Mouse (Mus musculus): ENCODE data around the gene Padi1.

Padi1 gene

DNA sequence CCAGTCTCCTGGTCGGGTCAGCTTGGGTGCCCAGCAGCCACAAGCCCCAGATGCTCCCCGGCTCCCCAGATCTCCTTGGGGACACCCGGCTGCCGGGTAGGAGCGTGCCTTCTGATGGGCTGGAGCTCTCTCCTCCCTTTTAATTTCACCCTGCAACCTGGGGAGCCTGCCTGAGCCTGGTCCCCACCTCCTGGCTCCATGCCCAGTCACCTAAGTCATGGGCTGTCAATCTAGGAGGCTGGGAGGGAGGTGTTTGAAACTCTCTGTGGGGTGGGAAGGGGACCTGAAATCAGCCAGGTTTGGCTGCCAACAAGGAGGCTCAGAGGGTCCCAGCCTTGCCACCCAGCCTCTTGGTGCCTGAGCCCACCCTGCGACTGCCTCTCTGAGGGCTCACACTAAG is at the start of gene Padi1:
Gene Padi1, minus strand, starts transcription at position 113 of the 400 bp plus-strand sequence.
- no peak for DNase-seq

DNA sequence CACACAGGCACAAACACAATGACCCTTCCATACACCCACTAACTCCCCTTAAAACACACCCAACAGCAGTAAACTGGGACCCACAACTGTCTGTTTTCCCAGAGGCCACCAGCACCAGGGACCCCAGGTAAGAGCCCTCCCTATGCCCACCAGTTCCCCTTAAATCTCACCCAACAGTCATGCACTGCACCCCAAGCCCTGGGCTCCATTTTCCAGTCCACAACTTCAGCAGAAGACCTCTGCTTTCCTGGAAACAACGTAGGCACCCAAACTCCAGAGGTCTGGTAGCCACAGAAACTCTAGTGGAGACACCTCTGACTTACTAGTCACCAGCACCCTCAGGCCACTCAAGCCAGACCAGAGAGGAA is 46.6 kb upstream of the Padi1 start:
- DNase-seq = no peak

DNA sequence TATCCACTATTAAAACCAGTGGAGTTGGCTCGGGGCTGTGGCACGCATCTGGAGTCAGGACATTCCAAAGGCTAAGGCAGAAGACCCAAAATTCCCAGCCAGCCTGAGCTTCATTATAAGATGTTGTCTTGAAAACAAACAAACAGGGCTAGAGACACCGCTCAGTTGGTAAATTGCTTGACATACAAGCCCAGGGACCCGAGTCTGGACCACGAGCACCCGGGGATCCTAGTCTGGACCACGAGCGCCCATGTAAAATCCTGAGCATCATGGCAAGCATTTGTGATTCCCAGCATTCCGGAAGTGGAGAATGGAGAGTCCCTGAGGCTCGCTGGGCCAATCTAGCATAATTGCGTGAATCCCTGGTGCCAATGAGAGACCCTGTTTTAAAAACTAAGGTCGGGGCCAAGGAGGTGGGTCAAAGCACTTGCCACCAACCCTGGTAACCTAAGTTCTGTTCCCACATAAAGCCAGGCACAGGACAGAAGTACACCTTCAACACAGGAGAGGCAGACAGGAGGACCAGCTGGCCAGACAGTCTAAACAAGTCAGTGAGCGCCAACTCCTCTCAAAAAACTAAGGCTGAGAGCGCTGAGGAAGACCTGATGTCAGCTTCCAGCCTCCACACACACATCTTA is 46.1 kb upstream of the Padi1 start:
- no peak for DNase-seq

DNA sequence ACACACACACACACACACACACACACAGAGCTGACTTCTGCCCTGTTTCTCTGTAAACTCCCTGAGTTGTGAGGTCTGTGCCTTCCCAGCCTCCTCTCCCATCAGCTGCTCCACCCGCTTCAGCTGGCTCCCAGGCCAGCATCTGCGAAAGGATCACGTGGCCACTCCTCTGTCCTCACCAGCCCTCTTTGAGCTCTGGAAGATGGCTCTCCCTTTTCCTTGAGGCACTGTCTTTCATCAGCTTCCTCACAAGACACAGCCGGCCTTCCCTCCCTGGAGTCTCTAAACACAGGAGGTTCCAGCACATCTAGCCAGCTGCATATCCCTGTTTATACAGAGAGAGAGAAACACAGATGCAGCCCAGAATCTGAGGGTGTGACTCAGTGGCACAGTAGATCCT is 38.3 kb upstream of the Padi1 start:
- DNase-seq = peak in 1 of 2 experiments; percentile 0

DNA sequence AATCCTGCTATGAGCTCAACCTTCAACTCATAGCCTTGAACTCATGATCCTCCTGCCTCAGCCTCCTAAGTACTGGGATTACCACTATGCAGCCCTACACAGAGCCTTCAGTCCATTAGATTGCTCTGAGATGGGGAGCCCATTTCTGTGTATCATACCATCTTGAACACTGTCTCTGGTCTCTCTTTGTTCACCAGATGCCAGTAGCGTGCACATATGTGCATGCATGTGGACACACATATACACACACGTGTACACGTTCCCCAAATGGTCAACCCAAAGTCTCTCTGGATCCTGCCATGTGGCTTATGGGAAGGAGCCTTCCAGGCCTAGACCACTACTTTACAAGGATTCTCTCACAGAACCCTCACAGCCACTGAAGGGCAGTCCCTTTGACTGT is 37.4 kb upstream of the Padi1 start:
- no peak for DNase-seq

DNA sequence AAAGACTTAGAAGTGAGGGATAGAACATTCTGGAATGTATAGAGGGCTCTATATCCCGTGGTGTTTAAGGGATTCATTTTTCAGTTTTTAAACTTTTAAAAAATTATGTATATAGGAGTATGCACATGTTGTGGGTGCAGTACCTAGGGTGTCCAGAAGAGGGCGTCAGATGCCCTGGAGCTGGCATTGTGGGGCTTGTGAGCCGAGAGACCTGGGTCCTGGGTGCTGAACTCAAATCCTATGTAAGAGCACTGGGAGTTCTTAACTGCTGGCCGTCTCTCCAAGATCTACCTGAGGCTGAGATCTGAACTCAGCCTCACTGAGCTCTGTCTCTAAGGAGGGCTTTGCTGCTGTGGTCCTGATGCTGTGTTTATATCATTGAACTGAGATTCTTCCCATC is 36.8 kb upstream of the Padi1 start:
- DNase-seq = peak; percentile 12 to 29

DNA sequence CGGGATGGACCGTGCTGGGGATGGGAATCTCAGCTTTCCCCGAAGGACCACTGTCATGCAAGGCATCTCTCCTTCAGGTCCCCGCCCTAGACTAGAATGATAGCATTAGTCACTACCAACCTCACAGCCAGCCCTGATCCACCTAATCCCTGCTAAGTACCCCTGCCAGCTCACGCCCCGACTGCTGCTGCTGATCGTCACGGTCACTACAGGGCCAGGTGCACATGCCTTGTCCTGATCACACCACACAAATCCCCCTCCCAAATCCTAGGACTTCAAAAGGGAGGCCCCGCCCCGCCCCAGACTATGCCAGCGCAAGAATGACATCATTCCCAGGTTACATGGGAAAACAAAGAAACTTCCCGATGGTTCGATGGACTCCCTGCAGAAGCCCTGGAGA is 36.2 kb upstream of the Padi1 start:
- peak in 1 of 2 experiments; percentile 0 for DNase-seq

DNA sequence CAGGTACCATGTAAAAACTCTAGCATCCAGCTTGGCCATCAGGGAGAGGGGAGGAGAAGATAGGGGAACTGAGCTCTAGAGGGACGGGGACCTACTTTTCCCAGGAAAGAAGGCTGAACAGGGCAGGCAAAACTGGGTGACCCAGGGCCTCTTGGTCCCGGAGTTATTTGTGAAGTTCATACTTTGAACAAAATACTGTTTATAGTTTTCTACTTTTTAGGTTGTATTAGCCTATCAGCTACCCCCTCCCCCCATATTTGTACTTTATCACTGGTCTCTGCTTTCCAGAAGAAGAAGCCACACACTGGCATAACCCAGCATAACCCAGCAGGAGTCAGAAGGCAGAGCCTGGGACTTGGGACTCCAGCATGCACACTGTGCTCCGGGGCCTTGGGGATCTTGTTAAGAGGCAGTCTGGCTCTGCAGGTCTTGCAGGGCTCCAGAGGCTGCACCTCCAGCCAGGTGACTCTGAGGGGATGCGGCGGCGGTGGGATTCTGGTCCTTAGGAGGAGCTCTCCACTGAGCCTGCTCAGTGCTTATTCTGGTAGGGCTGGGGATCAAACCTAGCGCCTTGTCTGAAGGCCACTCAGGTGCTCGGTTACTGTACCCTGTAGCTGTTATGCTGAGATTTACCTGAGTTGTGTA is 35.6 kb upstream of the Padi1 start:
- peak in 1 of 2 experiments; percentile 0 for DNase-seq

DNA sequence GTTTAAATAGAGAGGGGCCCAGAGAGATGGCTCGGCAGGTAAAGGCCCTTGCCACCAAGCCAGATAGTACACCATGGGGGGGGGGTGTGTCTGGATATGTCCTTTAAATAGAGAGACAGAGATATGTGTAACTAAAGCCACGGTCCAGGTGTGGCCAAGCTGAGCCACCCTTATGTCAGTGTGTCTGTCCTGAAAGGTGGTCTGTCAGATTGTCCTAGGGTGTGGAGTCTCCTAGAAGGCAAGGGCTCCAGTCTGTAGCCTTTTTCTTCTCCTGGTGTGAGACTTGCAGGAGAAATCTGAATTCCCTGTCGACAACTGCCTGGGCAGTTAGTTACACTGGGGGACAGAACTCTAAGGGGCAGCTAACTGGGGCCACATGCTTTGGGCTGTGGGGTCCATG is 34.6 kb upstream of the Padi1 start:
- DNase-seq = peak in 1 of 2 experiments; percentile 0

DNA sequence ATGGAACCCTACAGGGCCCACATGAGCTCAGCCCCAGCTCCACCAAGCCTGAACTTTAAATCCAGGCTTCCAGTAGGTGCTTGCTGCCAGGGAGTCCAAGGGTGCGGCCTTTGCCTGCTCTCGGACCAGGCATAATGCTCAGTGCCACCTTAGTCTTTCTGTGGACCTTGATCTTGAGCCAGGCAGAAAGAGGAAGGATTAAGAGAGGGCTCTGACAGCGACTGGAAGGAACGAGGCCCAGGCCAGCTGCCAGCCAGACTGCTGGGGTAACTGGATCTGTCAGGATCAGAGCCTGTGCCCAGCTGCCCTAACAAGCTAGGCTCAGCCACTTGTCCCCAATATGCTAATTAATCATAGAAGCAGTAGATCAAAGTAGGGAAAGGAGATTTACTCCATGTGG is 34.2 kb upstream of the Padi1 start:
- DNase-seq = no peak

DNA sequence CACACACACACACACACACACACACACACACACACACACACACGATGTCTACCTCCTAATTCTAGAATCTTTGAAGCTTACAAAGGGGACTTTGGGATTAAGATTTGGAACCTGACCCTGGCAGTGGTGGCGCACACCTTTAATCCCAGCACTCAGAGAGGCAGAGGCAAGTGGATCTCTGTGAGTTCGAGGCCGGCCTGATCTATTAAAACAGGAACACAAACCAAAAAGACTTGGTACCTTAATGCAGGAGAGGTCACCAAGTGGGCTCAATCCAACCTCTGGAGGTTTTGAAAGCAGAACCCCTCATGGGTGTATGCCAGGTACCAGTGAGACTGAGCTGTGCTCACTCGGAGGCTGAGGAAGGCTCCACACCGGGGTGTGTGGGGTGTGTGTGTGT is 33.5 kb upstream of the Padi1 start:
- peak in 1 of 2 experiments; percentile 0 for DNase-seq

DNA sequence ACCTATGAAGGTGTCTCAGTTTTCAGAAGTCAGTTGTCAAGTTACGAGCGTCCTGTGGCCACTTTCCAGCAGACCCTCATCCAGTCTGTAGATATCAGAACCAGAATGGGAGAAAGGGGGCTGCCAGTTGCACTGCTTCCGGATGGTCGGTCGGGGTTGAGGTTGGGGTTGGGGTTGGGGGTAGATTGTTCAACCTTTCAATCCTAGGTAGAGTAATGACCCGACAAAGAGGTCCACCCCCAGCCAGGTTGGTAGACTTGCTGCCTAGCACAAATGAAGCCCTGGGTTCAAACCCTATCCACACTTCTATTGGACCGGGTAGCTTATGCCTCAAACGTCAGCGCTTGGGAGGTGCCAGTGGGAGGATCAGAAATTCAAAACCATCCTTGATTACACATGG is 33.1 kb upstream of the Padi1 start:
- DNase-seq = no peak

DNA sequence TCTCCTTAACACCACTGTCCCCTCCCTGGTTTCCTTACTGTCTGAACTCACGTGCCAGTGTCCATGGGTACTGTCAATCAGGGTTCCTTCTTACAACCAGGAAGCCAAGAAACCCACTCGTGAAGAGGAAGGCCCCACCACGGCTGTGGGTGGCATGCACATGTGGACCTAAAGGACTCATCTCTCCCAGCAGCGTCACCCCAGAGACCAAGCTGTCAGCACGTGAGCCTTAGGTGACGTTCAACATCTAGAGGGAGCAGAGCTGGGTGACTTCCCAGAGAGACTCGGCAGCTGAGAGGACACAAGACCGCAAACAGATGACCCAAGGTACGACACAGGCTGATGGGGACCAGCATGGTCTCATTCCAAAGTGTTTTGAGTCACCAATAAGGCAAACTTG is 31.9 kb upstream of the Padi1 start:
- peak in 1 of 2 experiments; percentile 2 for DNase-seq

DNA sequence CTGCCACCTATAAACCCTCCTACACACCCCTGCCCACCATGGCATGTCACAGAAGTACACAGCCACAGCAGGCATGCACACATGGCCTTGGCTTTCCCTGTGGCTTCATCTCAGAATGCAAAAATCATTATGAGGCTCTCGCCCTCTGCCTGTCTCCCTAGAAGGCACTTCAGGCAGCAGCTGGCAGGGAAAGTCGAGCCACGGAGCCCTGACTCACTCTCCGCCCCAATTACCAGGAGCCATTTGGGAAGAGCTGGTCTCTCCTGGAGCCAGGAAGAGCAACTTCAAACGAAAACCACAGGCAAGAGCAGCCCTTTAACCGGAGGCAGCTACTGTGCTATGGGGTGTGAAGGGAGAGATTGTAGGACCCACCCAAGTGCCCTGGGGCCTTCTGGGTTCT is 31.1 kb upstream of the Padi1 start:
- DNase-seq = peak in 1 of 2 experiments; percentile 0

DNA sequence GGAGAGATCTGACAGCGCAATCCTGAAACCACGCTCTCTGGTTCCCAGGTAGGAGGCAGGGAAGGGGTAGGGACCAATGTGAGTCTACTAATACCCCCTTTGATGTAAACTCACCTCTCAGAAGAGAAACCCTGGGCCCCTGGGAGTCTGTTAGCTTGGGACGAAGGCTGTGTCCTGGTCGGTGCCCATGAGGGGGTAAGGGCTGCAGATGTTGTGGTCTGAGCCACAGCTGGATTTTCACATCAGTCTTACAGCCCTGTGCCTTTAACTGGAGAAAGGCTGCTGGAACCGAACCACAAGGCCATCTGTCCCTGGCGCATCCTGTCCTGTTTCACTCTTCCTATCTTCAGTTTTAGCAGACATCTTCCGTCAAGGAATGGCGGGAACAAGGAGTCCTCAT is 30.6 kb upstream of the Padi1 start:
- peak in 1 of 2 experiments; percentile 0 for DNase-seq

DNA sequence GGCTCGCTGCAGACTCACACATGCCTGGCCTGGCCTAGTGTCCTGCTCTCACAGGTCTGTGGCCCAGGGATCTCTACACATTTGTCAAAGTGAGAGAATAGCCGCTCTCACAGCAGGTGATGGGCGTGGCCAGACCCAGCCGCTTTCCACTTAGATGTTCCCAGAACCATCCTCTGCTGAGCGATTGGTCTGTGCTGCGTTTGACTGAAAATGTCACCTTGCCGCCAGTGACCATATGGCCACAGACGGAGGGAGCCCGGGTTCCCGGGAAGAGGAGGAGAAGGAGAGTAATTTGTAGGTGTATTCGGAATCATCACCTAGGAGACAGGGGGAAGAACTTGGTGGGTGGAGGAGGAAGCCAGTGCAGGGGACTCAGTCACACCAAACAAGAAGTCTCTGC is 27.4 kb upstream of the Padi1 start:
- no peak for DNase-seq

DNA sequence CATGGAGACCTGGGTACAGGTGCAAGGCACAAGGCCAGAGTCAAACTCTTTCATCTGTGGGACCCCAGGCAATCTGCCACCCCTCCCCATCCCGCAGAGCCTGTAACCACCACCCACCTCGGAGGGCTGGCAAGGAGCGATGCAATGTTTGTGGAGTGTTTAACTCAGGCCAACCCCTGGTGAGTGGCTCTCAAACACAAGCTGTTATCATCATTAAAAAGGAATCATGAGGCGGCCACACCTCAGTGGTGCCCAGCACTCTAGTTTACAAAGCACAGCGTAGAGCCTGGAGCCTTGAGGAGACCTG is 27.1 kb upstream of the Padi1 start:
- no peak for DNase-seq

DNA sequence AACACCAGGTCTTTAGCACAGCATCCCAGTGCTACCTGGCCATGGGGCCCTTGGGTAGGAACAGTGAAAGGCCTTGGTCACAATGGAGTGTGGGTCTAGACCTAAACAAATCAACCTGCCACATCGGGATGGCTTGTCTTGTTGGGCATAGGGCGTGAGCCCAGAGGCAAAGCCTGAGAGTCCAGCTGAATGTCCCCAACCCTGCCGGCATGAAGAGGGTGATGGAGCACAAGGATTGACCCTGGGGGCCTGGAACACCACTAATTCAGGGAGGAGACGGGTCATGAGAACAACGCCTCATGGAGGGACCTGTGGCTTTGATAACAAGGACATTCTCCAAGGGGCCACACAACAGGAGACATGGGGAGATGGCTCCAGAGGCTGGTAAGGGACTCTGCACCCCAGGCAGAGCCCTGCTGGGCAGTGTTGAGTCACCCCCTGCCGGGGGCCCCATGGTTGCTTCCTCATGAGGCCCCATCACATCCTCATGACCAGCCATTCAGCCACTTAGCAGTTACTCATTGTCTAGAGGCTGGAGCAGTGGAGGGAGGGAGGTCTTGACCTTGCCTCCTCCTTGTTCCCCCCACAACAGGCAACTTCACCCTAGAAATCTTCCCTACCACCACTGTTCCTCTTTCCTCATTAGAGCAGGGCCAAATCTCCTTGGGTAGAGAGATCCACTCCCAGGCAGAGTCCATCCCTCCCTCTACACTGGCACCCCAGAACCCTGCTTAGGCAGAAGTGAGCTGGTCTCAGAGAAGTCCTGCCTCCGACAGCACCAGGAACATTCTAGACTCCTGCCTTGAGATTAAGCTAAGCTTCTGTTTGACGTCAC is 26.5 kb upstream of the Padi1 start:
- no peak for DNase-seq

DNA sequence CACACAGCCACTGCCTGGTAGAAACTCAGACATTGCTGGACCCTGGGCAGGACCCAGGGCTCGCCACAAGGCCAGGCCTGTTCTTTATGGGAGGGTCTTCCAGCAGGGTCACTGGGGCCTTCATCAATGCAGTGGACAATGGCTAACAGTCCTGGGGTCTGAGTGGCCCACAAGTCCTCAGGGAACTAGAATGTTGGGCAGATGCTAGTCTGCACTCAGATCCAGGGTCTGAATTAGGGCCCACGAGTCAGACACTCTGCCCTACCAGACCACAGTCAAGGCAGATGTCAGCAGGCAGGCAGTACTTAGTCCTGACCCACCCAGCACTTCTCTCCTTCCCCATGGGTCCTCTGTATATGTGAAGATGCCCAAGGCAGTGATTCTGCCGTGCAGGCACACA is 25.8 kb upstream of the Padi1 start:
- DNase-seq = no peak

DNA sequence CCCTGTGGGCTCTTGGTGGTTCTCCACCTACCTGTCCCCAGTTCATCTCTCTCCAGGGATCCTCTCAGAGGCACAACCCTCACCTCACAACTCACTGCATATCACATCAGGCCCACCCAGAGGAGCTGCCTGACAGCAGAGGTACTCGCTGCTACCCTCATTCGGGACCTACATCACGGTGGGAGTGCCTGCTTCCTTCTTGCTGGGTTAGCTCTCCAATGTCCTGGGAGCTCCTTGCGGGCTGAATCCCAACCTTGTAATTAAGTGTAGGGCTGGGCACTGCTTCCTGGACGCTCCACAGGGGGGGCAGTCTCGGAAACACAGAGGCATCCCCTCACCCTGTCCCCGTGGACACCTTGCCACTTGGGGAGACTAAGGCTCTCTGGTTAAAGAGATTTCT is 25.3 kb upstream of the Padi1 start:
- DNase-seq = no peak

DNA sequence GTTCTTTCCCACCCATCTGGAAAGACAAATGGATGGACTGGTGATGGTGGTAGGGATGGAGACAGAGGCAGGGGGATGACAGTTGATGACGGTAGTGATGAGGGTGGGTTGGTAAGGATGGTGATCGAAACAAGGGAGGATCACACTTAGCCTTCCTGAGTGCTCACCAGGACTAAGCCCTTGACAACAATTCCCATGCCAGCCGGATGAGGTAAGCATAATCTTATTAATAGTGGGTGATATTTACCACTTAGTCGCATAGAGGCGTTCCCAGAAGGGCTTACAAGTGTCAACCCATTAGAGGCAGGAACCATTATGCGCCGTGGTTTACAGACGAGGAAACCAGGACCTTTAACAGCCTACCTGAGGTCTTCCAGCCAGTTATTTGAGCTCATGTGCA is 24.4 kb upstream of the Padi1 start:
- DNase-seq = no peak

DNA sequence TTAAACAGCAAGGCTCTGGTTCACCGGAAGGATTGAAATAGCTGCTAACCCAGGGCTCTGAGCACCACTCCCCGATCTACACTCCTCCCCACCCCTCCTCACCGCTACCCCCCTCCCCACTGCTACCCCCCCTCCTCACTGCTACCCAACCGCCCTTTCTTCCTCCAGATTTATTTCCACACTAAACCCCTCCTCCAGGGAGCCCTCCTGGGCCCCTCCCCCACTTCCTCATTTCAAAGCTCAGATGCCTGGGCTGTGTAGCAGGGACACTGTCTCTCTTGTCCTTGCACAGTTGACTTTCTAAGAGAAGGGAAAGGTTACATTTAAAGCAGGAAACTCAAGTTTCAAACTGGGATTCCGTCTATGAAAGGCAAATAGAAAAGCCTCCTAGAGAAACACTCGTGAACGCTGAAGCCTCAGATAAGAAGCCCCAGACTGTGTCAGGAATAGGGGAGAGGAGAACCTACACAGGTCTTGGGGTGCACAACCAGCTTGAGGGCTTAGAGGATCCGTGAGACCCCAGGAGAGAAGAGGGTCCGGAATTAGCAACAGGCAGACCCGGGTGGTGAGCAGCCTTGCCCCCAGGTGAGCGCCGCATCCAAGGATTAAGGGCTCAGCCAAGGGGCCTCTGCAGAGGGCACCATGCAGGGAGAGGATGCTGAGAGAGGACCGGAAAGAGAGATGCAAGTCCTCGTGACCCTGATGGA is 23.1 kb upstream of the Padi1 start:
- peak; percentile 61 to 68 for DNase-seq

DNA sequence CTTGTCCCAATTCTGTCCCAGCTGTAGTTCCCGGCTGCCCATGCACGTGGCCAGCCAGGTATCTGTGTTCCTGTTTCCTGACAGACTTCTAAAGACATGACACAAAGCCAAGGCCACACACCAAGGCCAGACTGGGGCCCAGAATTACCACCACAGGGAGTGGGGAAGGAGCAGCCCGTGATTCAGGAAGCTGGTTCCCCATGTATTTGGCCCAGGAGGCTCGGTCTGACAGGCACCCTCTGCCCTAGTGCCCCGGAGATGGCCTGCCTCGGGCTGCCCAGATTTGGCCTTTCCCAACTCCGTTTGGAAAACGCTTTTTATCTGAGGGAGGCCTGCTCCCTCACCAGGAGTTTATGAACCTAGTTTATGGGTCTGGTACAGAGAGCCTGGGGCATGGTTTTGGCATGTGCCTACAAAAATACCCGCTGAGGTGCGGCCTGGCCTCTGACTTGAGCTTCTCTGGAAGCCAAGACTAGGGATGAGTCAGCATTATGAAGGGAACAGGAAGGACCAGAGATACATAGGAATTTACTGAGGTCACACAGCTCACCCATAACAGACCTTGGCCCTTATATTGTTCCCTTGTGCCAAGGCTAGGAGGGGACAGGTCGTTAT is 16.6 kb upstream of the Padi1 start:
- DNase-seq = no peak

Measured in B cell, adult 2 months (primary cell).